Mouse (Mus musculus) CH12.LX (cell line): ENCODE measurements around the gene Hand1.

Experiments used
- CTCF ChIP-seq, 2 experiments: IDR thresholded peaks in 1 of 2; conservative IDR thresholded peaks in 1 of 2; 2 replicates each; pipeline ENCODE4 v1.5.1; 2011 to 2012; ENCODE audit warnings: low read depth in 2 of 2, low read length in 2 of 2, improper control_type of control experiment in 1 of 2, inconsistent platforms in 1 of 2, mild to moderate bottlenecking in 1 of 2, moderate library complexity in 1 of 2
- EP300 ChIP-seq: IDR thresholded peaks from 2 replicates; pipeline ENCODE4 v1.6.1; 2011; ENCODE audit warnings: low read length, improper control_type of control experiment
- ETS1 ChIP-seq: conservative IDR thresholded peaks from 2 replicates; pipeline ENCODE4 v1.6.1; 2012; ENCODE audit warnings: low read depth, mild to moderate bottlenecking, inconsistent platforms, low read length, improper control_type of control experiment, moderate library complexity
- HCFC1 ChIP-seq: IDR thresholded peaks from 2 replicates; pipeline ENCODE4 v1.6.1; 2012; ENCODE audit warnings: low read depth, mild to moderate bottlenecking, inconsistent platforms, low read length, improper control_type of control experiment
- NELFE ChIP-seq: IDR thresholded peaks from 2 replicates; pipeline ENCODE4 v1.6.1; 2011; ENCODE audit warnings: low read depth, low read length, improper control_type of control experiment
- POLR2A ChIP-seq: IDR thresholded peaks from 2 replicates; pipeline ENCODE4 v1.6.1; 2011; ENCODE audit warnings: low read depth, mild to moderate bottlenecking, improper control_type of control experiment, low read length
- SMC3 ChIP-seq: IDR thresholded peaks from 2 replicates; pipeline ENCODE4 v1.6.1; 2011; ENCODE audit warnings: low read depth, low read length, improper control_type of control experiment
- TBP ChIP-seq: conservative IDR thresholded peaks from 2 replicates; pipeline ENCODE4 v1.6.1; 2011; ENCODE audit warnings: low read depth, low read length, improper control_type of control experiment
- ZKSCAN1 ChIP-seq: IDR thresholded peaks from 2 replicates; pipeline ENCODE4 v1.6.1; 2012; ENCODE audit warnings: low read depth, inconsistent platforms, low read length, improper control_type of control experiment, borderline replicate concordance

DNA sequence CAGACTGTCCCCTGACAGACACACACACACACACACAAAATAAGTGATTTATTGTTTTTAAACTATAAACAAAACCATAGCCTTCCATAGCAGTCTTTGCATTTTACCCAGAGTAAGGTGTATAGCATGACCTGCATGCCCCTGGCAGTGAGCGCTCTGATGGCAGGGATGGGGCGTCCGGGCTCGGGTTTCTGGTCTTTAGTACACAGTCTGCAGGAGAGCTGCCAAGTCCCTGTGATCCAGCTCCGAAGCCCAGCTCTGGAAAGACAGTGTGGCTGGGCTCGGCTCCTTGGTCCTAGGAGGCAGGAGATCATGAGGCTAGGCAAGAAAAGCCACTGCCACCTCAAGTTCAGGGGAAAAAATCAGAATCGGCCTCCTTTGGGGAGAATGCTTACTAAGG, 21.6 kb downstream of the Hand1 start:
- TF ChIP-seq EP300 (no peak), CTCF (conservative IDR thresholded peaks at IDR 0.05 in 1 of 2, IDR thresholded peaks at IDR 0.05 in 1 of 2; ENCODE audit: low read depth in 2 of 2, low read length in 2 of 2) (no peak), NELFE (no peak), HCFC1 (no peak), TBP (no peak), POLR2A (no peak), ZKSCAN1 (no peak), SMC3 (no peak), ETS1 (no peak)
